Mouse (Mus musculus) intestine, embryonic 16.5 days (tissue): Measurements from ENCODE around the gene Ftcd. TPM values are rescaled to one million over a fixed set of nuclear protein-coding genes. Genes with fewer than 3 reads are reported as not detected.
A peak's percentile ranks its signal among the peaks of the same experiment; 100 is the strongest.

Experiments used
- ATAC-seq: fragments of 200-750 bp; cut with Nextera tagmentation; 2 replicates; pipeline ENCODE4 v1.8.0; 2017; ENCODE audit warnings: moderate TSS enrichment, moderate library complexity
- H3K27ac ChIP-seq: fragments of 300-500 bp; sonication (generic); 2 replicates; pipeline ENCODE4 v1.5.1; 2014; ENCODE audit warnings: mild to moderate bottlenecking, low read length
- H3K27me3 ChIP-seq: fragments of 300-500 bp; sonication (generic); replicated peaks from 2 replicates; pipeline ENCODE4 v1.6.1; 2014; ENCODE audit warnings: low read length, control low read depth, mixed read lengths; ENCODE audit not compliant: control insufficient read depth, insufficient read depth
- H3K36me3 ChIP-seq: fragments of 300-500 bp; sonication (generic); 2 replicates; pipeline ENCODE4 v1.6.1; 2014; ENCODE audit warnings: low read length, control low read depth; ENCODE audit not compliant: control insufficient read depth, insufficient read depth
- H3K4me1 ChIP-seq: fragments of 300-500 bp; sonication (generic); 2 replicates; pipeline ENCODE4 v1.6.1; 2014; ENCODE audit warnings: low read length, control low read depth, mixed read lengths; ENCODE audit not compliant: control insufficient read depth, insufficient read depth
- H3K4me2 ChIP-seq: fragments of 300-500 bp; sonication (generic); 2 replicates; pipeline ENCODE4 v1.6.1; 2014; ENCODE audit warnings: low read depth, low read length, control low read depth
- H3K4me3 ChIP-seq: fragments of 300-500 bp; sonication (generic); 2 replicates; pipeline ENCODE4 v1.5.1; 2014; ENCODE audit warnings: mild to moderate bottlenecking, low read length
- H3K9ac ChIP-seq: fragments of 300-500 bp; sonication (generic); 2 replicates; pipeline ENCODE4 v1.6.1; 2014; ENCODE audit warnings: low read depth, low read length
- H3K9me3 ChIP-seq: fragments of 300-500 bp; sonication (generic); 2 replicates; pipeline ENCODE4 v1.6.1; 2016; ENCODE audit warnings: low read length, control low read depth; ENCODE audit not compliant: control insufficient read depth
- WGBS: fragments of 180-500 bp; shearing (Covaris S2); extraction: QIAGEN DNeasy Blood & Tissue Kit; methylation state at CpG from one replicate; pipeline ENCODE4 v1.1.7; 2014; 5-methylcytosine and 5-hydroxymethylcytosine counted together
- polyA plus RNA-seq: library from polyadenylated mRNA; unstranded; fragments of >200 nt; fragmentation: Nextera tagmentation; extraction: Ambion mirVana; gene quantifications from 2 replicates; pipeline ENCODE4 v1.2.1, GENCODE M21; 2015

Gene Ftcd
- polyA plus RNA-seq, 1 experiment from 2014 or later = 1.5 TPM

DNA sequence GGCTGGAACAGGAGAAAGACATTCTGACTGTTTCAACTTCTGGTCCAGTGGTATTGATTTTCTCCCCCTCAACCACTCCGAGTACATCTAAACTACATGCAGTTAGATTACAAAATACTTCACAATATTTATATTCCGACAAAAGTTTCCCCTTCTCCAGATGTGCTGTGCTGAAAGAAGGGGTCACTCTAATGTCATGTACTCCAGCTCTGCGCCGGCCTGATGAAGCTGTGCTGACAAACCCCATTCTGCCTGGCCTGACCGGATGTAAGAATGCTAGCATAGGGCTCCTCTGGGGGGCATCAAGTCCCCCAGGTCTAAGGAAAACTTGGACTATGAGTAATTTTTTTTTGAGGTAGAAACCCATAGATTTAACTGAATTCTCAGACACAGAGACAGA, 52.3 kb downstream of the Ftcd start:
- Histone ChIP-seq H3K9ac (no peak overlapping the region), H3K4me2 (no peak overlapping the region), H3K4me1 (peaks cover 14% of the 10 kb centered on the region), H3K9me3 (no peaks in the 10 kb centered on the region), H3K27me3 (no peaks in the 10 kb centered on the region), H3K36me3 (no peaks in the 10 kb centered on the region), H3K27ac (peak overlapping the region; percentile 81), H3K4me3 (no peak overlapping the region)
- ATAC-seq = peak; percentile 21
- 49% methylated on average over 5 of the region's 5 CpGs for WGBS

DNA sequence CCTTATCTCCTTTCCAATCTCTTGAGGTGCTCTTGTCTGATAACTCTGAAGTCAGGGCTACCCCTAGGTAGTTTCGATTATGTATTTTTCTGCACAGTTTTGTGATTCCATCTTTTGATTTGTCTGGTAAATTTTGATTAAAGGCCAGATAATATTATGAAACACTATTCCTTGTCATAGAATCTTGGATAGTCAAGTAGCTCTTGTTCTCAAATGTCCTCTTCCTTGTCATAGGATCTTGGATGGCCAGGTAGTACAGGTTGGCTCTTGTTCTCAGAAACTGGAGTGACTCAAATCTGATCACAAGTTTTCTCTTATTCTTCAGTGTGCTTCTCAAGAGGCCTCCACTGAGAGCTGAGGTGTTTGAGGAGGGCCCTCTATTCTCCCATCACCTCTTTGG, 55.2 kb downstream of the Ftcd start:
- Histone ChIP-seq H3K4me1 (peaks cover 23% of the 10 kb centered on the region), H3K27ac (no peak overlapping the region), H3K27me3 (no peaks in the 10 kb centered on the region), H3K9ac (no peak overlapping the region), H3K9me3 (no peaks in the 10 kb centered on the region), H3K36me3 (no peaks in the 10 kb centered on the region), H3K4me2 (no peak overlapping the region), H3K4me3 (no peak overlapping the region)
- WGBS = 89% methylated on average over 1 of the region's 1 CpGs
- no peak for ATAC-seq

GRCm38 (mm10) chr10:76632630-76633029, 57.2 kb downstream of the Ftcd start:
- no peak for ATAC-seq
- Histone ChIP-seq H3K27ac (peak overlapping the region; percentile 15; the same call in 1 of the 2 replicates), H3K9ac (no peak overlapping the region), H3K4me2 (no peak overlapping the region), H3K4me1 (peaks cover 26% of the 10 kb centered on the region), H3K9me3 (no peaks in the 10 kb centered on the region), H3K36me3 (no peaks in the 10 kb centered on the region), H3K4me3 (no peak overlapping the region), H3K27me3 (no peaks in the 10 kb centered on the region)
- 76% methylated on average over 8 of the region's 8 CpGs for WGBS

GRCm38 (mm10) chr10:76634094-76634571, 58.7 kb downstream of the Ftcd start:
- Histone ChIP-seq H3K4me1 (peaks cover 23% of the 10 kb centered on the region), H3K4me2 (no peak overlapping the region), H3K36me3 (no peaks in the 10 kb centered on the region), H3K9ac (peak overlapping the region; percentile 17; the same call in 1 of the 2 replicates), H3K4me3 (no peak overlapping the region), H3K9me3 (no peaks in the 10 kb centered on the region), H3K27ac (peak overlapping the region; percentile 51), H3K27me3 (no peaks in the 10 kb centered on the region)
- 40% methylated on average over 7 of the region's 7 CpGs for WGBS
- peak; percentile 33; the same call in 1 of the 2 replicates for ATAC-seq

DNA sequence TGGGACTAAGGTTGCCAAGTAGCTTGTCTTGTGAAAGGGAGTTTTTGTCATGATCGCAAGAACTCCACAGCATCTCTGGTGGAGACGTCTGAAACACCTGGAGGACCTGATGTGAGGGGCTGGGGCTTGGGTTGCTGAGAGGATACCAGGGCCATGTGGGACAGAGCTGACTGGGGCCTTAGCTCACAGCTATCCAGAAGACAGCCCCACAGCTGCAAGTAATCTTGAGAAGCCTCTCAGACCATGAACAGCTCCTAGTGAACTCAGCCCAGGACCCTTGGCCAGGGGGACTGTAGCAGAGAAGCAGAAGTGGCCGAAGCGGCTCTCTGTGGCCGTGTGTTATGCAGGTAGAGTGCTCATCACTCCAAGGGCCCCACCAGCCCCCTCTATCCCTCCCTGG, 59.1 kb downstream of the Ftcd start:
- Histone ChIP-seq H3K27me3 (no peaks in the 10 kb centered on the region), H3K9ac (peak overlapping the region; percentile 17; the same call in 1 of the 2 replicates), H3K27ac (peak overlapping the region; percentile 51), H3K4me3 (no peak overlapping the region), H3K9me3 (no peaks in the 10 kb centered on the region), H3K36me3 (no peaks in the 10 kb centered on the region), H3K4me2 (no peak overlapping the region), H3K4me1 (peaks cover 23% of the 10 kb centered on the region)
- 79% methylated on average over 5 of the region's 5 CpGs for WGBS
- ATAC-seq = no peak

DNA sequence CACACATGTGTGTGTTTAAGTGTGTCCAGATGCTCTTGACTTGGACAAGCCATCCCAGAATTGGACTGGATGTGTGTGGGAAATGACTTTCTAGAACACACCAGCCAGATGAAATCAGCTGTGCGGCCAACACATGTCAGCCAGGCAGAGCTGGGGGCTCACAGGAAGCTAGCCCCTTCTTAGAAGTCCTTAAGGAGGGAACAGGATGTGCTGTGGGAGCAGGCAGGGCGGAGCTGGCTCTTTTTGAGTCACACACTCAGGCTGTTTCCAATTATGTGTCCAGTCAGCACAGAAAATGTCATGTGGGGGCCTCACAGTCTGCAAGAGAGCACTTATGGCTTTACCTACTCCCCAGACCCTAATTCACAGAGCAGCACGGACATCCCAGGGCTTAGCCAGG, 60.6 kb downstream of the Ftcd start:
- no peak overlapping the region for H3K4me3 ChIP-seq
- WGBS = 40% methylated on average over 3 of the region's 3 CpGs
- H3K27me3 ChIP-seq = no peaks in the 10 kb centered on the region
- H3K4me1 ChIP-seq = peaks cover 23% of the 10 kb centered on the region
- H3K27ac ChIP-seq = peak overlapping the region; percentile 83
- no peak overlapping the region for H3K4me2 ChIP-seq
- H3K9ac ChIP-seq = peak overlapping the region; percentile 14; the same call in 1 of the 2 replicates
- H3K9me3 ChIP-seq = no peaks in the 10 kb centered on the region
- peak; percentile 48; the same call in 1 of the 2 replicates for ATAC-seq
- H3K36me3 ChIP-seq = no peaks in the 10 kb centered on the region

DNA sequence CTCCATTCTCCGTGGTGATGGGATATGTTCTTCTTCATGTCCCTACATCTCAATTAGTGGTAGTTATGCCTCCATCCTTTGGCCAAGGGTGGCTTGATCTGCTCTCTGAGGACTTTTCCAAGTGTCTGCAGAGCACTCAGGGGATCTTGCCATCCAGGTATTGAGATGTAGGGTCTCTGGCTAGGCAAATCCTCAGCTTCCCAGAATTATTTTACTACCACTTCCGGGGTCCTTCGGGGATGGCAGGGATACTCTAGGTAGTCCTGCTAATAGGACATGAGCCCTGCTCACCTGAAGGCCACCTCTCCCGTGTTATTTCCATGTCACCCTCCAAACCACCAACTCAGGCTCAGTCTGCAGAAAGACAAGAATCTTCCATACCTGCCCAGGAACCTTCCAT, 61.2 kb downstream of the Ftcd start:
- Histone ChIP-seq H3K36me3 (no peaks in the 10 kb centered on the region), H3K27me3 (no peaks in the 10 kb centered on the region), H3K9me3 (no peaks in the 10 kb centered on the region), H3K4me3 (no peak overlapping the region), H3K27ac (peak overlapping the region; percentile 83), H3K4me2 (no peak overlapping the region), H3K9ac (no peak overlapping the region; the same call in 1 of the 2 replicates), H3K4me1 (peaks cover 23% of the 10 kb centered on the region)
- no peak for ATAC-seq
- 92% methylated on average over 4 of the region's 4 CpGs for WGBS

Other genes with a start within 250 kb of the Ftcd start
- gene Dip2a, start 230.4 kb upstream of the Ftcd start, polyA plus RNA-seq = 6.3 and 7.8 TPM in 2 replicates
- not detected in 2 replicates for gene AC141477.1, start 135.2 kb upstream of the Ftcd start, polyA plus RNA-seq
- 10.1 and 10.7 TPM in 2 replicates for gene Pcnt, start 132.9 kb upstream of the Ftcd start, polyA plus RNA-seq
- gene 2610028H24Rik, start 126.6 kb upstream of the Ftcd start, polyA plus RNA-seq = not detected in 2 replicates
- 34.1 and 34.4 TPM in 2 replicates for gene Mcm3ap, start 106.7 kb upstream of the Ftcd start, polyA plus RNA-seq
- gene Ybey, start 106.5 kb upstream of the Ftcd start, polyA plus RNA-seq = 5.5 TPM in 2 replicates
- gene Lss, start 44.1 kb upstream of the Ftcd start, polyA plus RNA-seq = 75.6 and 76.9 TPM in 2 replicates
- not detected in 2 replicates for gene Spatc1l, start 13.4 kb upstream of the Ftcd start, polyA plus RNA-seq
- 230 and 262 TPM in 2 replicates for gene Col6a2, start 48.0 kb downstream of the Ftcd start, polyA plus RNA-seq
- 327 and 341 TPM in 2 replicates for gene Col6a1, start 150.5 kb downstream of the Ftcd start, polyA plus RNA-seq